Mouse (Mus musculus) ES-E14 (cell line): ENCODE data around the gene Gramd1b.

Experiments
- MAFK ChIP-seq: IDR thresholded peaks from 2 replicates; pipeline ENCODE4 v1.6.1; 2014; ENCODE audit warnings: mild to moderate bottlenecking, low read depth, low read length, inconsistent platforms; ENCODE audit not compliant: insufficient read depth
- ZNF384 ChIP-seq: IDR thresholded peaks from 2 replicates; pipeline ENCODE4 v1.6.1; 2012; ENCODE audit warnings: low read depth, low read length, inconsistent platforms

DNA sequence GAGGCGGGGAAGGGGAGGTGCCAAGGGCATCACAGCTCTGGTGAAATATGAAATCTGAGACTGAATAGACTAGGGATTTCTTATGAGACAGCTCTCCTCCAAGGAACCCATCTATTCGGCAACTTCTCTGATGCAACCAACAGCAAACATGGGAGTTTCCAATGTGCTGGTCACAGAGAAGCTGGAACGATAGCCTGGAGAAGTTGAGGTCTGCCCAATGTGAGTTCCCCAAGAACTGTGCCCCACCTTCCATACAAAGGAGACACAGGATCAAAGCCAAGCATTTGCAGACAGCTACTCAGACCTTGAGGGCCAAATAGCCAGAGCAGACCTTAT, 209.5 kb downstream of the Gramd1b start:
- TF ChIP-seq ZNF384 (no peak), MAFK (no peak)
